Mouse (Mus musculus) forebrain, embryonic 10.5 days (tissue): Measurements from ENCODE around the gene Vmn1r210. TPM values are rescaled to one million over a fixed set of nuclear protein-coding genes. Genes with fewer than 3 reads are reported as not detected.
"Not testable (repeated sequence)": the region's sequence is repeated elsewhere in the genome, so short reads cannot be mapped to it uniquely, and the experiment has no call there.

Source experiments
- DNase-seq: peaks from one replicate; pipeline ENCODE4 v3.0.0-alpha.2; 2017; ENCODE audit warnings: low spot score; ENCODE audit errors: extremely low spot score
- H3K27ac ChIP-seq: fragments of 300-500 bp; sonication (generic); 2 replicates; pipeline ENCODE4 v1.5.1; 2016; ENCODE audit warnings: mild to moderate bottlenecking
- H3K27me3 ChIP-seq: fragments of 300-500 bp; sonication (generic); 2 replicates; pipeline ENCODE4 v1.6.1; 2016; ENCODE audit warnings: mild to moderate bottlenecking; ENCODE audit not compliant: poor library complexity, severe bottlenecking
- H3K36me3 ChIP-seq: fragments of 300-500 bp; sonication (generic); replicated peaks from 2 replicates; pipeline ENCODE4 v1.6.1; 2016; ENCODE audit warnings: mild to moderate bottlenecking, moderate library complexity
- H3K4me1 ChIP-seq: fragments of 300-500 bp; sonication (generic); 2 replicates; pipeline ENCODE4 v1.6.1; 2016
- H3K4me3 ChIP-seq: fragments of 300-500 bp; sonication (generic); 2 replicates; pipeline ENCODE4 v1.5.1; 2016; ENCODE audit warnings: mild to moderate bottlenecking, moderate library complexity
- H3K9me3 ChIP-seq: fragments of 300-500 bp; sonication (generic); 2 replicates; pipeline ENCODE4 v1.6.1; 2016; ENCODE audit warnings: mild to moderate bottlenecking, moderate library complexity
- WGBS: fragments of 180-500 bp; shearing (Covaris S2); methylation state at CpG from one replicate; pipeline ENCODE4 v1.1.7; 2016; 5-methylcytosine and 5-hydroxymethylcytosine counted together
- polyA plus RNA-seq: library from polyadenylated mRNA; unstranded; fragments of >200 nt; fragmentation: Nextera tagmentation; extraction: Ambion mirVana; gene quantifications from 2 replicates; pipeline ENCODE4 v1.2.1, GENCODE M21; 2016

The Vmn1r210 gene
- polyA plus RNA-seq: not detected in 2 replicates

- Histone ChIP-seq H3K4me3 (no peak within 1 kb of the TSS), H3K27me3 (no peaks in the 10 kb centered on the region), H3K27ac (no peak within 1 kb of the TSS), H3K4me1 (peaks cover 3% of the 10 kb centered on the region; the same call in 1 of the 2 replicates), H3K36me3 (no peaks in the 10 kb centered on the region), H3K9me3 (no peaks in the 10 kb centered on the region)
- 69% methylated on average over 4 of the region's 4 CpGs for WGBS
- no peak for DNase-seq
Observed at GRCm38 (mm10) chr13:22831248-22831647, at the start of gene Vmn1r210. Gene Vmn1r210, minus strand, starts transcription at chr13:22831348.

- no peaks in the 10 kb centered on the region; the same call in 1 of the 2 replicates for H3K9me3 ChIP-seq
- H3K27ac ChIP-seq: no peak overlapping the region
- H3K36me3 ChIP-seq: no peaks in the 10 kb centered on the region
- WGBS: 93% methylated on average over 1 of the region's 1 CpGs
- no peaks in the 10 kb centered on the region for H3K27me3 ChIP-seq
- DNase-seq: no peak
- no peak overlapping the region for H3K4me3 ChIP-seq
- peaks cover 4% of the 10 kb centered on the region; the same call in 1 of the 2 replicates for H3K4me1 ChIP-seq
Observed at GRCm38 (mm10) chr13:22879257-22879656, 48.1 kb upstream of the Vmn1r210 start.

GRCm38 (mm10) chr13:22857461-22857860, 26.3 kb upstream of the Vmn1r210 start, which contains the start of gene Vmn1r211:
Gene Vmn1r211, minus strand, starts transcription at chr13:22857561.
- no peak for DNase-seq
- Histone ChIP-seq H3K4me1 (no peaks in the 10 kb centered on the region), H3K36me3 (no peaks in the 10 kb centered on the region), H3K9me3 (no peaks in the 10 kb centered on the region), H3K27ac (no peak within 1 kb of the TSS), H3K27me3 (no peaks in the 10 kb centered on the region), H3K4me3 (no peak within 1 kb of the TSS)
- 89% methylated on average over 1 of the region's 1 CpGs for whole genome bisulfite sequencing

GRCm38 (mm10) chr13:22854760-22855159, 23.6 kb upstream of the Vmn1r210 start:
- DNase-seq: no peak
- Histone ChIP-seq H3K27ac (no peak overlapping the region), H3K36me3 (no peaks in the 10 kb centered on the region), H3K4me3 (no peak overlapping the region), H3K27me3 (no peaks in the 10 kb centered on the region), H3K9me3 (no peaks in the 10 kb centered on the region), H3K4me1 (no peaks in the 10 kb centered on the region)
- 83% methylated on average over 4 of the region's 4 CpGs for WGBS

GRCm38 (mm10) chr13:22846798-22847197, 15.7 kb upstream of the Vmn1r210 start:
- no peaks in the 10 kb centered on the region for H3K4me1 ChIP-seq
- H3K36me3 ChIP-seq: no peaks in the 10 kb centered on the region
- WGBS: 79% methylated on average over 1 of the region's 1 CpGs
- no peak for DNase-seq
- no peak overlapping the region for H3K4me3 ChIP-seq
- H3K27me3 ChIP-seq: no peaks in the 10 kb centered on the region
- H3K9me3 ChIP-seq: no peaks in the 10 kb centered on the region
- no peak overlapping the region for H3K27ac ChIP-seq

- H3K27ac ChIP-seq, DNase-seq, H3K36me3 ChIP-seq, H3K9me3 ChIP-seq, H3K4me1 ChIP-seq, H3K4me3 ChIP-seq, H3K27me3 ChIP-seq: not testable (repeated sequence)
- 61% methylated on average over 3 of the region's 3 CpGs for WGBS
Observed at GRCm38 (mm10) chr13:22844304-22844703, 13.2 kb upstream of the Vmn1r210 start.

GRCm38 (mm10) chr13:22829395-22829794, 1.8 kb downstream of the Vmn1r210 start:
- H3K4me1 ChIP-seq, DNase-seq, H3K27me3 ChIP-seq, H3K27ac ChIP-seq, H3K4me3 ChIP-seq, H3K9me3 ChIP-seq, H3K36me3 ChIP-seq: not testable (repeated sequence)
- 45% methylated on average over 7 of the region's 7 CpGs for WGBS

GRCm38 (mm10) chr13:22821601-22822000, 9.5 kb downstream of the Vmn1r210 start:
- H3K27me3 ChIP-seq, H3K4me3 ChIP-seq, H3K9me3 ChIP-seq, H3K27ac ChIP-seq, DNase-seq, H3K4me1 ChIP-seq, H3K36me3 ChIP-seq: not testable (repeated sequence)
- 88% methylated on average over 1 of the region's 1 CpGs for WGBS

GRCm38 (mm10) chr13:22809582-22809981, 21.6 kb downstream of the Vmn1r210 start, which contains the start of gene Vmn1r209:
Gene Vmn1r209, minus strand, starts transcription at chr13:22809682.
- H3K36me3 ChIP-seq, DNase-seq, H3K27ac ChIP-seq, H3K9me3 ChIP-seq, H3K4me1 ChIP-seq, H3K27me3 ChIP-seq, H3K4me3 ChIP-seq: not testable (repeated sequence)

- H3K27me3 ChIP-seq, DNase-seq, H3K9me3 ChIP-seq, H3K36me3 ChIP-seq, H3K4me1 ChIP-seq, H3K27ac ChIP-seq, H3K4me3 ChIP-seq: not testable (repeated sequence)
- WGBS: 87% methylated on average over 3 of the region's 3 CpGs
Observed at GRCm38 (mm10) chr13:22788096-22788495, 43.1 kb downstream of the Vmn1r210 start.

- not testable (repeated sequence) for H3K27me3 ChIP-seq, H3K4me3 ChIP-seq, H3K4me1 ChIP-seq, H3K9me3 ChIP-seq, DNase-seq, H3K36me3 ChIP-seq, H3K27ac ChIP-seq
Observed at GRCm38 (mm10) chr13:22784159-22784558, 47.0 kb downstream of the Vmn1r210 start.

GRCm38 (mm10) chr13:22777300-22777699, 53.8 kb downstream of the Vmn1r210 start, which contains the start of gene Vmn1r208:
Gene Vmn1r208, minus strand, starts transcription at chr13:22777400.
- not testable (repeated sequence) for H3K4me1 ChIP-seq, H3K36me3 ChIP-seq, H3K4me3 ChIP-seq, H3K27ac ChIP-seq, DNase-seq, H3K27me3 ChIP-seq, H3K9me3 ChIP-seq
- WGBS: no CpG with 5 or more reads among the region's 7 CpGs
